Mouse (Mus musculus) right cerebral cortex, adult 18-20 months (tissue): ENCODE data around the gene Rnf224.
A peak's percentile ranks its signal among the peaks of the same experiment; 100 is the strongest.
"Not testable (repeated sequence)": the region's sequence is repeated elsewhere in the genome, so short reads cannot be mapped to it uniquely, and the experiment has no call there.

Source experiments
- DNase-seq: peaks from one replicate; pipeline ENCODE4 v3.0.0; 2022; ENCODE audit warnings: mixed read lengths

The Rnf224 gene

DNA sequence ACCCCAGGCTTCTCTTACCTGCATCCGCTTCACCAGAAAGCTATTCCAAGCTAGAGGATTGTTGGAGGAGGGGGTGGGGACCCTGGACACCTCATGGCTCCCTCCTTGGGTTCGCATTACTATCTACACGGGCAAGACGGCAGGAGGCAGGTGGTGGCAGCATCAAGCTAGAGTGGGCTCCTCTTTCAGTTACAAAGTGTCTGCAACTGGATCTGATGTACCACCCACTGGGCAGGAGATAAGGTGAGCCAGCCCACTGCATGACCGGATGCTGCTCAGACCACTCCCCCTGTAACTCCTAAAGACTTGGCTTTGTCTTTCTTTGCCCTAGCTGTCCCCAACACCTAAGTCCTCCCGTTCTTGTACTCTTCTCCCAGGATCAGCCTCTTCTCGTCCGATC lies at the start of gene Rnf224:
Rnf224 (minus strand) TSS at position 174 of the 400 bp plus-strand sequence.
- DNase-seq: no peak

DNA sequence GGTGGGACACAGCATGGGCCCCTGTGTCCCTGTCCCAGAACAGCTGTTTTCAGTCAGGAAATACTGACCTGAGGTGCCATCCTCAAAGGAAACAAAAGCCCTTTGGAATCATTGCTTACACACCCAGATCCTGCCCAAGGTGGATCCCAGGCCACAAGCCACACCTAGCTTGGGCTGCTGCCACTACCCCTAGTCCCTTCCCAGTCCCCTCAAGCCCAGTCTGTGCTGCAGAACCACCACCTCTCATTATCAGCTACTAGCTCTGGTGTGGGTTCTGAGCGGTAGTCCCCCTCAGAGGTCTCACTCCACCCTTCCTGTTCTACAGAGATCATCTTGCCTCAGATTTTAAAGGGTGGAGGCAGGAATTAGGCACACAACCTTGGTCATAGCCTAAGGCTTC lies 49.7 kb upstream of the Rnf224 start:
- DNase-seq: no peak

DNA sequence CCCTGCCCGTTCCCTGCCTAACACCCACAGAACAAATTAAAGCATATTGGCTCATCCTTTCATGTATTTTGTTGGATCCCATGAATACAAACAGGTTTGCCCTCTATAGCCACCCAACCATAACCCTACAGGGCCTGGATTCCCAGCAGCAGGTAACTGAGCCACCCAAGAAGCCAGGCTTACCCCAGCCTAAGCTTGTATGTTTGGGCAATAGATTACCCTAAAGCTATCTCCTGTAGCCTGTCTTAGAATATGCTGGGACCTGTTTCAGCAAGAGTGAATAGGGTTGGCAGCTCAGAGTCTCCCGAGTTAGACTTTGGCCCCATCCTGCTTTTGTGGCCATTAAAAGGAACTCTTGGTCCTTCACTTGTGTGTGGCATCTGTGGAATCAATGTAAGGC lies 49.0 kb upstream of the Rnf224 start:
- DNase-seq: no peak

DNA sequence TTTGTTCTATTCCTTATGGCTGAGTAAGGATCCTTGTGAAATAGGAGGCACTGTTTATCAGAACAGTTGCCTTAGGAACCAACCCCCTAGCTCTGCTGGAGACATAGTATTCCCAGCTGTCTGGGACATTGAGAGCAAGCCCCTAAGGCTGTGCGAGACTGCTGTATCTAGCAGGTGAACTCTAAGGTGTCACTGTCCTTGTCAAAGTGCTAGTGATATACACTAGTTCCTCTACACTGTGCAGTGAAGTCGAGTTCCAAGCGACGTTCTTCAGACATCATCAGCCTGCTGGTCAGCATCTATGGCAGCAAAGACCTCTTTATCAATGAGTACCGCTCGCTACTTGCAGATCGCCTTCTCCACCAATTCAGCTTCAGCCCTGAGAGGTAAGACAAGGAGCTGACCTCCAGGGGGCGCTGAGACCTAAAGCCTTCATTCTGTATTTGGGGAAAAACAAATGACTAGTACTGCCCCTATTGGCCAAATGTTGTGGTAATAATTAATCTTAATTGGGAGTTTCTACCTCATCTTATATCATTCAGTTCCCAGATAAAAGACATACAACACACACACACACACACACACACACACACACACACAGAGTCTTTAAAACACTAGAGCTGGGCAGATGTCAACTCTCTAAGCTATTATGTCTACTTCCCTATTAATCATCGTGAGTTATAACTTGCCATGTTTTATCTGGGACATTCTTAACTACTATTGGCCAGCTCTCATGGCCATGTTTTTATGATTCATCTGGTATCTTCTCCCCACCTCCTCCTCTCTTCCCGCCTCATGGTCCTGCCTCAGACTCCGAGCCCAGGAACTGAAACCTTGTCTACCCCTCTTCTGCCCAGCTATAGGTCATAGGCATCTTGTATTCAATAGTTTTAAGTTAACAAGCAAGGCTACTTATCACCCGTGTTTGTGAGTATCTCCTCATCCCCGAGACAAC lies 42.6 kb upstream of the Rnf224 start:
- peak; percentile 75 for DNase-seq

DNA sequence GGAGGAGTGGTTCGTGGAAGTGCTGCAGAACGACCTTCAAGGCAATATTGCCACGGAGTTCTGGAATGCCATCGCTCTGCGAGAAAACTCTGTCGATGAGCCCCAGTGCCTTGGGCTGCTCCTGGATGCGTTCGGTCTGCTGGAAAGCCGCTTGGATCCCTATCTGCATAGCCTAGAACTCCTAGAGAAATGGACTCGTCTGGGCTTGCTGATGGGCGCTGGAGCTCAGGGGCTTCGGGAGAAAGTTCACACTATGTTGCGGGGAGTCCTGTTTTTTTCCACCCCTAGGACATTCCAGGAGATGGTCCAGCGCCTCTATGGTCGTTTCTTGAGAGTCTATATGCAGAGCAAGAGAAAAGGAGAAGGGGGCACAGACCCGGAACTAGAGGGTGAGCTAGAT lies 36.4 kb upstream of the Rnf224 start:
- no peak for DNase-seq

DNA sequence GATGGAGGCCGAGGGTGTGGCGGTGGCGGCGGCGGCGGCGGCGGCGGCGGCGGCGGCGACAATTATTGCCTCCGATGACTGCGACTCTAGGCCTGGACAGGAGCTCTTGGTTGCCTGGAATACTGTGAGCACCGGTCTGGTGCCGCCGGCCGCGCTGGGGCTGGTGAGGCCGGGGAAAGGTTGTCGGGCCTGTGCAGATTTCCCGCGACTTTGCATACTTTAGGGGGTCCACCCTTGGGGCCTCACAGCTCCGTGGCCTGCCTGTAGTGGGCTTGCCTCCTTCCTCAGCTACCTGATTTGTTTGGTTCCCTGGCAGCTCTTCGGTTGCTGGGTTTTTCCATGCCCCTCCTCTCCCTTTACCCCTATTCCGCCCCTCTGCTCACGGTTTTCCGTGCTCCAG lies 35.9 kb upstream of the Rnf224 start:
- no peak for DNase-seq

DNA sequence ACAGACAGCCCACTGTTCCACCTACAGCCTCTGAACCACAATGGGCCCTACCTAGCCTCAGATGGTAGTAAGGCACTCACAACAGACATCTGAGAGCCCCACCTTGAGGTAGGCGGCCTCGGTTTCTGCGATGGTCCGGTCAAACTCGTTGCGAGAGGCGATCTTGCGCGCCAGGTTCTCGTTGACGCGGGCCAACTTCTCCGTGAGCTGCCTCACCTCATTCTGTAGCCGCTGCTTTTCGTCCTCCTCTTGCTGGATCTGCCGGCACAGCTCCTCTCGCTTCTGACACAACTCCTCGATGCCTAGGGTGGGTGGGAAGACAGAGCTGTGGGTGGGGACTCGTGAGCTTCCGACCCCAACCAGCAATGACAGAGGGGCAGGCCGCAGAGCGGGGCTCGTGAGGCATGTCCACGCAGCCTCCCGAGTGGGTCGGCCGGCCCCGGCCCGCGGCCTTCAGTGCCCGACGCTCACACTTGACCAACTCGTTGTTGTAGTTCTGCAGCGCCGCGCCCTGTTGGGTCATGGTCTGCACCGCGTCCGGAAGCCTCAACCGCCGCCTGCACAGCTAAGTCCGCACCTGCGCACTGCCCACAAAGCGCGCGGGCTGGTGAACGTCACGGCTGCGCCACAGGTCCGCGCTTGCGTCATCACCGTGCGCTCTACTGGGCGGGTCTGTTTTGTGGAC lies 35.4 kb upstream of the Rnf224 start, which contains the start of the genes Ssna1 and Anapc2:
Ssna1 (minus strand) TSS at position 612 of the 685 bp plus-strand sequence.
Anapc2 (plus strand) TSS at position 652 of the 685 bp plus-strand sequence.
- peak; percentile 98 for DNase-seq

DNA sequence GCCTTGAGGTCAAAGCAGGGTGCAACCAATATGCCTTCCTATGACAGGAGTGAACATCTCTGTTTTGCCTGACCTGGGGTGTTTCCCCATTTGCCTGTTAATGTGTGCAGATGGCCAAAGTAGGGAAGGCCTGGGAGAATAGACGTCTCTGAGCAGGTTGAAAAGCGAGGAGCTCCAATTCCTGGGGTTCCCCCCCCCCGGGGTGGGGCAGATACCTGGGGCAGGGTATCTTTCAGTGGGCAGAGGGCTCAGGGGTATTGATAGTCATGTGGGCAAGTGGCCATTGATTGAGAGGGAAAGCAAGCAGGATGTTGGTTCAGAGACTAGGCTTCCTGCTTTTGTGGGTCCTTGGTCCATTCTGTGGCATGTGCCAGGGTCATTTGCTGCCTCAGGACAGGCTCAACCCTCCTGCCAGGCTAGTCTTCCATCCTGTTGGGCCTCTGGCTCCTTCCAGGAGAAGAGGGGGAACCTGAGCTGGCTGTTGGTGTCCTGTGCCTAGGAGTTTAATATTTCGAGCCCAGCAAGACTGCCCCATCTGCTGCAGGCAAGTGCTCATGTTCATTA lies 31.2 kb upstream of the Rnf224 start:
- no peak for DNase-seq

DNA sequence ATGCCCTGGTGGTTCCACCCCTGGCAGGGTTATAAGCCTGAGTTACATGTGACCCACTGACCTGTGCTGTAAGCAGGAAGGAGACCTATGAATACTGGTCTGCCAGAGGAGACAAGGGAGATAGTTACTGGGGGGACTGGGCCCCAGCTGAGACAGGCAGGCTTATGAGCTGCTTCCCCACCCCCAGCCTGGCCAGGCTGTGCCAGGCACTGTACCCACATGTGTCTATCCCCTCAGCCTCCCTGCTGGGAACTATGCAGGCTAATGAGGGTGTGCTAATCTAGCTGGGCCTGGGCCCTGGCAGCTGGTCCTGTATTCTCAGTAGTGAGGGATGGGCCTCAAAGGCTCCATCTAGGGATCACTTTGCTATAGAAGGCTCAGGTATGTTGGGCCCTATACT lies 30.7 kb upstream of the Rnf224 start:
- no peak for DNase-seq

DNA sequence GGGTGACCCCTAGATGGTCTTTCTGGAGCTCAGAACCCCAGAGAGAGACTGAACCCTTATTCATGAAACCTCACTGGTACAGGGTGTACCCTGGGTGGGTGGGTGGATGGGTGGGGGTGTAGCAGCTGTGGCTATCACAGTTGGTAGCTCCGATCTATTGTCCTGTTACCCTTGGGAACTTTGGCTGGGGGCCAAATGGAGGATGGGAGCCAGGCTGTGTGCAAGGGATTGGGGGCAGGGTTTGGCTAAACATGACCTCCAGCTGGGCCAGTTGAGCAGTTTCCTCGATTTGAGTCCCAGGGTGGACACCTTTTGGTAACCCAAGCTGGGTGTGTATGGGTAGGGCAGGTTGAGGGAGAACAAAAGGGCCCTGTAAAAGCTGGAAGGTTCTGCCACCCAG lies 30.1 kb upstream of the Rnf224 start:
- peak; percentile 75 for DNase-seq

DNA sequence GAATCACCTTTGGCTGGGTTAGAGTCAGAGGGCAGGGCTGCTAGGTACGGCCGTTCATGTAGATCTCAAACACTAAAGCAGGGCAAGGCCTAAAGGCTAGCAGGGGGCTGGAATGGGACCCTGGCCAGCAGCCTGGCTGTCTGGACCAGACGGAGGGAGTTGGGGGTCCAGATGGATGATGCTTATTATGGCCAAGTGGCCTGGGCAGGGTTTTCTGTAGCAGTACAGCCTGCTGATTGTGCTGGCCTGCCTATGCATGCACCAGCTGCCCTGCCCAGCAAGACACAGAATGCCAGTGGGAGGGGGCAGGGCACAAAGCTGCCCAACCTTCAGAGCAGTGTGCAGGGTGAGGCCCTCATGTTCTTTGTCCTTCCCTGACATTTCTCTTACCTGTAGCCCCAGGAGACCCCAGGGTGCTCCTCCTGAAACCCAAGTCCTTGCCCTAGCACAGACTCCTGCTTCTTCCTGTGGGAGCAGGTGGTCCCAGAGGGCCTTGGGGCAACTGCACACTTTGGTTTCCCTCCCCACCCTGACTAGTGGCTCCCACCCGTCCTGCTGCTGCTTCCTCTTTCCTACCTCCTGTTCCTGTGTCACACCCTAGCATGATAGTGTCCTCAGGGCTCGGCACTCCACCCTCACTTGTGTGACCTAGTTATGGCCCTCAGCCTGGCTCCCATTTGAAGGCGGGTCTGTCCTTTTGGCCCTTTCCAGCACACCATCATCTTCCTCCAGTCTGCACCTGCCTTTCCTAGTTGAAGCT lies 29.5 kb upstream of the Rnf224 start:
- DNase-seq: no peak

DNA sequence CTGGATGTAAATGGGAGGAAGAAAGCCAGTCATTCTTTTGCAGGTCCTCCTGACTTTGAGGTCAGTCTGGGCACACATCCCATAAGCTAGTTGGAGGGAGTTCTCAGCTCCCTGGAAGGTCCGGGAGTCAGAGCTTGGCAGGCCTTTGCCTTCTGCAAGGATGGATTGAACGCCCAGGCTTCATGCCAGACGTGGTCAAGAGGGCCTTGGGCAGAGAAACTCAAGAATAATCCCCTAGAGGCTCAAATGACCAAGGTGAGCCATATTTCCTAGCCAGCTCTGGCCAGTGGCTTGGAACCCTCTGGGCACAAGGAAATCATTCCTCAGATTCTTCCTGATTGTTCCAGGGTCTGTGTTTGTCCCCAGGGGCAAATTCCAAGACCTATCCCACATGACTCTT lies 28.3 kb upstream of the Rnf224 start:
- DNase-seq: no peak

DNA sequence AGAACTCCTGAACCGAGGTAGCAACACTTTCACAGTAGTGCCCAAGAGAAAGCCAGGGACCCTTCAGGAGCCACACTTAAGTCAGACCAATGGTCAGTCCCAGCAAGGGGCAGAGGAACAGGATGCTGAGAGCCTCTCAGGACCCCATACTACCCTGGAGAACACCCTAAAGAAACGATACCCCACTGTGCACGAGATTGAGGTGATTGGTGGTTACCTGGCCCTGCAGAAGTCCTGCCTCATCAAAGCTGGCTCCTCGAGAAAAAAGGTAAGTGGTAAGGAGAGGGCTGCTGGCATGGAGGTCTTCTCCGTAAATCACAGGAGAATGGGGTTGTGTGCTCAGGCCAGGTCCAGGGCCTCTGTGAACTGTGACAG lies 27.7 kb upstream of the Rnf224 start:
- no peak for DNase-seq

DNA sequence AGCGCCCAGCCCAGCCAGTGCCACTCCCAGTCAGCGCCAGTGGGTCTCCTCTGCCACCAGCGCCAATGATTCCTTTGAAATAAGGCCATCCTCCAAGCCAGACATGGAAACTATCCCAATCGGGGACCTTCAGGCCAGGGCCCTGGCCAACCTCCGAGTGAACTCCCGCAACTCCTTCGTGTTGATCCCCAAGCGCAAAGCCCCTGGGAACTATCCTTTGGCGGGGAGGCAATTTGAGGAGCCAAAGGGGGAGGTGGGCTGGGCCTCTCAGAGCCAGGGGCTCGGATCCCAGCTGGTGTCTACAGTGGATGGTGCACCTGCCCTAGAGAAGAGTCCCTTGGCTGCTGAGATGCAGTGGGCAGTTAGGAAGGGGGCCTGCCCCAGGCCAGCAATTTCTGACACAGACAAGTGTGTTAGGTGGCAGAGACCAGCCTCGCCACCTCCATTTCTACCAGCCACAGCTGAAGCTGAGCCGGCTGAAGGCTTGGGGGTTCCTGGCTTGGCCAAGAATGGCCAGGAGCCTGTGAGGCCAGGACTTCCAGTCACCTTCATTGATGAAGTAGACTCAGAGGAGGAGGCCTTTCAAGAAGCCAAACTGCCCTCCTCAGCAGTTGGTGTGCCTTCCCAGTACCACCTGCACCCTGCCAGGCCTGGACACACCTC lies 27.2 kb upstream of the Rnf224 start:
- DNase-seq: no peak

DNA sequence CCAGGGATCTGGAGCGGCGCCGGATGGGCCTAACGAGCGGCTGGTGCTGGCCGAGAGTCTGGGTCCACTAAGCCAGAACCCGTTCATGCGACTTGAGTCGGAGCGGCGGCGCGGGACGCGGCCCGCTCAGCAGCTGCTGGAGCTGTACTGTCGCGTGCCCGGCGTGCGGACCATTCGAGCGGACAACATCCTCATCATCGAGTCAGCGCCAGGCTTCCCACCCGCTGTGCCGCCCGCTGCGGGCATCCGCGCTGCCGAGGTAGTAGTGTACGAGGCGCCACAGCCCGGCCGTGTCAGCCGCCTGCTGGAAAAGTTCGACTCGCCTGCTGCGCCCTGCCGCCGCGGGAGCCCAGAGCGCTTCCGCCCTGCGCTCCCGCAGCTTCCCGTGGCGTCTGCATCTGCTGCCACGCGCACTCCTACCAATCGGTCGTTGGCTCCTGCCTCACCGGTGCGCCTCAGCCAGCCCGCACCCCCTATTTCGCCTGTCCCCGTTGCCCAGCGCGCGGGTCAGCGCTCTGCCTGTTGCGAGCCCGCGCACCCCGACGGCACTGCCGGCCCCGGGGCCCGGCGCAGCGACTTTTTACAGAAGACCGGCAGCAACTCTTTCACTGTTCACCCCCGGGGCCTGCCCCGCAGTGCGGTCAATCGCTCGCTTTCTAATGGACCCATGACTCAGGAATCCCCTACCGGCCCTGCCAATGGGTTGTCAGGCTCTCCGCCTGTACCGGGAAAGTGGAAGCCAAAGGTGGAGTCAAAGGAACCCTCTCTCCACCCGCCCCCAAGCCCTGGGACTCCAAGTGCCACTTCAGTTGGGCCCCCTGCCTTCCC lies 26.4 kb upstream of the Rnf224 start:
- no peak for DNase-seq

DNA sequence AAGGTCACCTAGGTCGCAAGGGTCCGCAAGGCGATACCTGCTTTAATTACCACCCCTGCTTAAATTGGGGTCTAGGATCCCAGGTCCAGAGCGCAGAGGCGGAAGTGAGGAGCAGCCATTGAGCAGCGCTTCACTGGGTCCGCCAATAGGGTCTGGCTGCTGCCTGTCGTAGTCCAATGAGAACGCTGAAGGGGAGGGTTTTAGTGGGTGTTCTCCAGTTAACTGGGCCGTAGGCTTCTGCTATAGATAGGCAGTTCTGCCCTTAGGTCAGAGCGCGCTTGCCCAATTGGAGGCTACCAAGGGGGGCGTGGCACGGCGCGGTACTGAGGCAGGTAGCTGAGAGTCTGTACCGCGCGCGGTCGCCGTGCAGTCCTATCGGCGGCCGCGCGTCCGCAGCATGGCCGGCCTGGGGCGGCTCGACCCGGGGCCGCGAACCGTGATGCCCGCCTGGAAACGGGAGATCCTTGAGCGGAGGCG lies 25.7 kb upstream of the Rnf224 start, which contains the start of gene Tprn:
Tprn (plus strand) TSS at position 328 of the 477 bp plus-strand sequence.
- DNase-seq: peak; percentile 97

DNA sequence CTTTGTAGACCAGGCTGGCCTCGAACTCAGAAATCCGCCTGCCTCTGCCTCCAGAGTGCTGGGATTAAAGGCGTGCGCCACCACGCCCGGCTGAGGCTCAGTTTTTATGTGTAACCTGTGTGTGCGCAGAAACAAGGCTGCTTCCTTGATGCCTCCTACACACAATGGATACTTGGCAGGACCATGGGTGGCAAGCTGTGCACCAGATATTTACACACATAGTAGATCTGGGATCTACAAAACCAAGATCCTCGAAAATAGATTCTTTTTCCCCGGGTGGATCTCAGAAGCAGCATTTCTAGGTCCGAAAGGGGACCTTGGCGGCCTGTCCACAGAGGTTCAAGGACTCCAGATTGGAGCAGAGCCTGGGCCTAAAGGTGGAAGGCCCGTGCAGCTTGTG lies 25.3 kb upstream of the Rnf224 start:
- no peak for DNase-seq

DNA sequence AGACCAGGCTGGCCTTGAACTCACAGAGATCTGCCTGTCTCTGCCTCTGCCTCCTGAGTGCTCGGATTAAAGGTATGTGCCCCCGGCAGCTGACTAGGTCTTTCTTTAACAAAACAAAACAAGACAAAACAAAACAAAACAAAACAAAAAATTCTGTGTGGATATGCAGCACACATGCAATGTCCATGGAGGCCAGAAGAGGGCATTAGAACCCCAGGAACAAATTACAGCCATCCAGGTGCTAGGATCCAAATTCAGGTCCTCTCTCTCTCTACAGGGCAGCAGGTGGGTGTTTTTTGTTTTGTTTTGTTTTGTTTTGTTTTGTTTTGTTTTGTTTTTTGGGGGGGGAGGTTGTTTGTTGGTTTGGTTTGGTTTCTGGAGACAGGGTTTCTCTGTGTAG lies 22.3 kb upstream of the Rnf224 start:
- no peak for DNase-seq

DNA sequence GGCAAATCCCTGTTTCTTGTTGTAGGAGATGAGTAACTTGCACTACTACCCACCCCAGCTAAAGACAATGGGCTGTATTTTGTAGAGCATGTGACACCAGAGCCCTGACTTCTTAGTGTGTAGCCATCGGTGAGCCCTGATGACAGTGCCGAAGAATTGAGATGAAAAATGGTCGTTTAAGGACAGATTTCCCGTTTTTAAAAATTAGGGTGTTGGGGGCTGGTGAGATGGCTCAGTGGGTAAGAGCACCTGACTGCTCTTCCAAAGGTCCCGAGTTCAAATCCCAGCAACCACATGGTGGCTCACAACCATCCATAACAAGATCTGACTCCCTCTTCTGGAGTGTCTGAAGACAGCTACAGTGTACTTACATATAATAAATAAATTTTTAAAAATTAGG lies 20.7 kb upstream of the Rnf224 start:
- DNase-seq: not testable (repeated sequence)

DNA sequence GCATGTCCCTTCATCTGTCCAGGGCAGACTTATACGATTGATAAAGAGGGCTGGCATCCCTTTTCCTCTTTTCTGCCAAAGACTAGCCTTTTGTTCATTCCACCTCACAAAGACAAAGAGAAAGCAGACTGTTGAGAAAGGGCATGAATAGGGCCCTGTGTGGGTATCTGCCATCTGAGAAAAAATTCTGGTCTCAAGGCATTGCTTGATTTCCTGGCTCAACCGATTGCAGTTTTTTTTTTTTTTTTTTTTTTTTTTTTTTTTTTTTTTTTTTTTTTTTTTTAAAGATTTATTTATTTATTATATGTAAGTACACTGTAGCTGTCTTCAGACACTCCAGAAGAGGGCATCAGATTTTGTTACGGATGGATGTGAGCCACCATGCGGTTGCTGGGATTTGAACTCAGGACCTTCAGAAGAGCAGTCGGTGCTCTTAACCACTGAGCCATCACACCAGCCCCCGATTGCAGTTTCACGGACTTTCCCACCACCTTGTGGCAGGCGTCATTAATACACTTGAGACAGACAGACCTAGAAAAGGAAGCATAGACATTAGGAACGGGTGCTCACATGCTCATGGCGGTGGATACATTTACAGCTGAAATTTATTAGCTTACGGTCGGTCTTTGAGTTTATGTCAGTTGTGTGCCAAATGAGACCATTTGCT lies 20.0 kb upstream of the Rnf224 start:
- not testable (repeated sequence) for DNase-seq
